In the genomic region with DNA sequence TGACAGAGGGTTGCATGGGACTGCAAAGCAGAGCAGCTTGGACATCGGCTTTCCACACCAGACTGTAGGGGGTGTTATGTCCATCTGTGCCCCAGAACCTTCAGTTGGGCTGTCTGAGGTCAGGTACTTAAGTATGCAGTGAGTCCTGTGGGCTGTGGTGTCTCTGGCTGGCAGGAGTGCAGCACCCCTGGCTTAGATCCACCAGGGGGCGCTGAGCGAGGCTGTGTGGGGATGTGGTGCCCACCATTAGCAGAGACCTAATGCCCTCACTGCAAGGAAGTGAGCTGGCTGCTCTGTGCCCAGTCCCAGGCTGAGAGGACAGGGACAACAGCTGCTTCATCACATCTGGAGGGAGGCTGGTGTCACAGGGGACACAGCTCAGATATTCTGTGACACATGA, we compare ENCODE assay signal across 9 mouse cellular contexts.
DNase-seq lines count a peak whose midpoint lies in the region; ATAC-seq and TF ChIP-seq lines count a peak whose summit lies in the region.
"Had no signal": no experiment of that assay in that cellular context is flagged by ENCODE, and none has a peak within 500 bp of the region (broad histone marks: within the 10 kb centered on the region; RNA-seq: fewer than 3 reads in every experiment).

No protein-coding gene starts in this region.

- no peak overlapping the region for H3K9ac ChIP-seq in heart, postnatal 0 days (replicated peaks; ENCODE audit: low read depth, low read length)
- no peak overlapping the region for H3K9ac ChIP-seq in liver, embryonic 14.5 days (replicated peaks)
- H3K9ac ChIP-seq in neural tube, embryonic 14.5 days (replicated peaks; ENCODE audit: low read depth, low read length), result no peak overlapping the region
- H3K9ac ChIP-seq: stomach, embryonic 15.5 days had no signal

- TF ChIP-seq CTCF in heart, postnatal 0 days (IDR thresholded peaks at IDR 0.05; ENCODE audit: low read depth), result peak; percentile 84
- peak; percentile 90 for TF ChIP-seq CTCF in liver, embryonic 14.5 days (IDR thresholded peaks at IDR 0.05; ENCODE audit: low read depth)

- ATAC-seq in heart, postnatal 0 days (ENCODE audit: insufficient read depth, low read depth), result peak; percentile 37
- ATAC-seq in liver, embryonic 14.5 days (ENCODE audit: insufficient read depth), result no peak
- 0 out of 2 replicates have a peak, but pooled peaks have one; percentile 39 for ATAC-seq in neural tube, embryonic 14.5 days (ENCODE audit: low read depth)
- ATAC-seq in erythroblast, adult 5-6 weeks (replicated peaks; ENCODE audit: low FRiP score, poor library complexity, severe bottlenecking), result no peak

- no peaks in the 10 kb centered on the region for H3K9me3 ChIP-seq in heart, postnatal 0 days (replicated peaks; ENCODE audit: control insufficient read depth, low read length)
- H3K9me3 ChIP-seq in liver, embryonic 14.5 days (ENCODE audit: control insufficient read depth, low read length), result no peaks in the 10 kb centered on the region
- H3K9me3 ChIP-seq in neural tube, embryonic 14.5 days (ENCODE audit: control insufficient read depth, low read length), result no peaks in the 10 kb centered on the region
- H3K9me3 ChIP-seq: stomach, embryonic 15.5 days had no signal

- H3K36me3 ChIP-seq in heart, postnatal 0 days (replicated peaks; ENCODE audit: control insufficient read depth, insufficient read depth, low read length), result no peaks in the 10 kb centered on the region
- no peaks in the 10 kb centered on the region for H3K36me3 ChIP-seq in liver, embryonic 14.5 days (replicated peaks; ENCODE audit: control insufficient read depth, insufficient read depth, low read depth)
- H3K36me3 ChIP-seq in neural tube, embryonic 14.5 days (ENCODE audit: control insufficient read depth, insufficient read depth, low read length), result no peaks in the 10 kb centered on the region
- H3K36me3 ChIP-seq: stomach, embryonic 15.5 days had no signal

- peaks cover 80% of the 10 kb centered on the region for H3K4me1 ChIP-seq in heart, postnatal 0 days (ENCODE audit: control insufficient read depth, insufficient read depth)
- peaks cover 10 to 18% of the 10 kb centered on the region in 2 experiments for H3K4me1 ChIP-seq in liver, embryonic 14.5 days (replicated peaks; ENCODE audit: control insufficient read depth in 2 of 2, insufficient read depth in 2 of 2, low read length in 1 of 2)
- peaks cover 4% of the 10 kb centered on the region for H3K4me1 ChIP-seq in neural tube, embryonic 14.5 days (ENCODE audit: control insufficient read depth, insufficient read depth, low read length)

- WGBS in heart, postnatal 0 days, result 12% methylated on average over 3 of the region's 3 CpGs
- WGBS in liver, embryonic 14.5 days (ENCODE audit: insufficient replicate concordance), result 4% methylated on average over 3 of the region's 3 CpGs
- WGBS in neural tube, embryonic 14.5 days, result 17% methylated on average over 3 of the region's 3 CpGs

- peak; percentile 34 to 46 for DNase-seq in left cerebral cortex, adult 18-20 months (ENCODE audit: low spot score in 2 of 2)
- no peak for DNase-seq in left cerebral cortex, adult 8-10 months (ENCODE audit: low spot score in 2 of 2)
- DNase-seq in MEL-GATA-1-ER (ENCODE audit: extremely low read depth, low read depth), result peak; percentile 61
- peak; percentile 51 to 58 for DNase-seq in cerebellum, postnatal 36 days
- DNase-seq in heart, postnatal 0 days (ENCODE audit: low spot score), result peak; percentile 71
- no peak for DNase-seq in liver, embryonic 14.5 days (ENCODE audit: low read depth in 3 of 3, low spot score in 3 of 3)

- no peak overlapping the region for H3K4me3 ChIP-seq in heart, postnatal 0 days (ENCODE audit: low read depth, low read length)
- no peak overlapping the region for H3K4me3 ChIP-seq in liver, embryonic 14.5 days (ENCODE audit: insufficient read depth in 1 of 2, low read depth in 2 of 2, low read length in 2 of 2)
- no peak overlapping the region for H3K4me3 ChIP-seq in neural tube, embryonic 14.5 days (ENCODE audit: low read depth, low read length)
- H3K4me3 ChIP-seq: stomach, embryonic 15.5 days had no signal

- no peak overlapping the region for H3K4me2 ChIP-seq in heart, postnatal 0 days (ENCODE audit: low read depth, low read length)
- no peak overlapping the region for H3K4me2 ChIP-seq in liver, embryonic 14.5 days (ENCODE audit: low read depth)
- no peak overlapping the region for H3K4me2 ChIP-seq in neural tube, embryonic 14.5 days (ENCODE audit: low read depth, low read length)
- H3K4me2 ChIP-seq: stomach, embryonic 15.5 days had no signal

- no peak for TF ChIP-seq EP300 in heart, postnatal 0 days (IDR thresholded peaks at IDR 0.05; ENCODE audit: low read depth)
- TF ChIP-seq EP300 in liver, embryonic 14.5 days (IDR thresholded peaks at IDR 0.05; ENCODE audit: low read depth), result no peak

- H3K27me3 ChIP-seq in heart, postnatal 0 days (ENCODE audit: control insufficient read depth, insufficient read depth, low read length), result no peaks in the 10 kb centered on the region
- no peaks in the 10 kb centered on the region; the same call in 1 of the 2 replicates for H3K27me3 ChIP-seq in liver, embryonic 14.5 days (ENCODE audit: control insufficient read depth, insufficient read depth, low read length)
- H3K27me3 ChIP-seq in neural tube, embryonic 14.5 days (ENCODE audit: control insufficient read depth, insufficient read depth, low read length), result no peaks in the 10 kb centered on the region
- H3K27me3 ChIP-seq: stomach, embryonic 15.5 days had no signal

- peak overlapping the region; percentile 93 for H3K27ac ChIP-seq in heart, postnatal 0 days (ENCODE audit: low read depth)
- H3K27ac ChIP-seq in liver, embryonic 14.5 days, result no peak overlapping the region
- no peak overlapping the region for H3K27ac ChIP-seq in neural tube, embryonic 14.5 days (ENCODE audit: low read depth, low read length)
- H3K27ac ChIP-seq: stomach, embryonic 15.5 days had no signal

Comparison
In these comparisons a context has a peak if more than half of its experiments do, and no peak if none do; other contexts are left out.
1. DNase-seq: peak in left cerebral cortex, adult 18-20 months (2 of 2), MEL-GATA-1-ER (single experiment), cerebellum, postnatal 36 days (2 of 2) and heart, postnatal 0 days (single experiment); none in left cerebral cortex, adult 8-10 months (0 of 2) and liver, embryonic 14.5 days (0 of 3).
2. ATAC-seq: peak in heart, postnatal 0 days (single experiment) and neural tube, embryonic 14.5 days (single experiment); none in liver, embryonic 14.5 days (single experiment) and erythroblast, adult 5-6 weeks (single experiment).